Comparison of ENCODE assay signal across 11 mouse cellular contexts in genomic region chr10:130536101-130536500, GRCm38 (mm10). TPM values are rescaled to one million over a fixed set of nuclear protein-coding genes. Genes with fewer than 3 reads are reported as not detected.
DNase-seq lines count a peak whose midpoint lies in the region; ATAC-seq and TF ChIP-seq lines count a peak whose summit lies in the region.
"Had no signal": no experiment of that assay in that cellular context is flagged by ENCODE, and none has a peak within 500 bp of the region (broad histone marks: within the 10 kb centered on the region; RNA-seq: fewer than 3 reads in every experiment).

No protein-coding gene starts in this region.

- no peaks in the 10 kb centered on the region for H3K27me3 ChIP-seq in kidney, adult 2 months (replicated peaks; ENCODE audit: control insufficient read depth, insufficient read depth, low read length)
- no peaks in the 10 kb centered on the region for H3K27me3 ChIP-seq in kidney, embryonic 15.5 days
- H3K27me3 ChIP-seq in G1E (ENCODE audit: insufficient read depth, low read length) = no peaks in the 10 kb centered on the region
- H3K27me3 ChIP-seq: limb, embryonic 12.5 days; neural tube, embryonic 12.5 days; stomach, embryonic 15.5 days had no signal

- DNase-seq in kidney, adult 2 months = peak; percentile 57
- peak; percentile 2 for DNase-seq in G1E (ENCODE audit: low spot score)
- DNase-seq in c-Kit-positive CD71-positive TER-119-negative erythroid progenitor cells, embryonic 14.5 days (ENCODE audit: low read depth) = peak; percentile 22
- DNase-seq in frontal cortex, postnatal 36 days (ENCODE audit: low spot score in 2 of 2) = no peak
- no peak for DNase-seq in heart, adult 9 months (ENCODE audit: low spot score in 2 of 2)

- H3K27ac ChIP-seq in kidney, adult 2 months (ENCODE audit: insufficient read depth, low read depth, low read length) = no peak overlapping the region
- no peak overlapping the region for H3K27ac ChIP-seq in kidney, embryonic 15.5 days
- H3K27ac ChIP-seq: limb, embryonic 12.5 days; neural tube, embryonic 12.5 days; stomach, embryonic 15.5 days had no signal

- no peaks in the 10 kb centered on the region for H3K9me3 ChIP-seq in kidney, embryonic 15.5 days (replicated peaks)
- H3K9me3 ChIP-seq in G1E (replicated peaks) = no peaks in the 10 kb centered on the region
- H3K9me3 ChIP-seq: limb, embryonic 12.5 days; neural tube, embryonic 12.5 days; stomach, embryonic 15.5 days had no signal

- no peak overlapping the region for H3K9ac ChIP-seq in kidney, embryonic 15.5 days
- H3K9ac ChIP-seq: limb, embryonic 12.5 days; neural tube, embryonic 12.5 days; stomach, embryonic 15.5 days had no signal

- no peak for ATAC-seq in kidney, embryonic 15.5 days (replicated peaks; ENCODE audit: low FRiP score)
- ATAC-seq in G1E (ENCODE audit: extremely low read depth, insufficient number of reproducible peaks, low FRiP score, poor library complexity, severe bottlenecking) = peak; percentile 40; the same call in 1 of the 2 replicates
- peak; percentile 91 for ATAC-seq in megakaryocyte progenitor cell, adult 5-6 weeks (replicated peaks; ENCODE audit: poor library complexity)
- no peak for ATAC-seq in frontal cortex, adult (ENCODE audit: low TSS enrichment)

- TF ChIP-seq POLR2A in kidney, adult 2 months (IDR thresholded peaks at IDR 0.05; ENCODE audit: low read depth, low read length) = no peak

- H3K4me3 ChIP-seq in kidney, adult 2 months (ENCODE audit: insufficient read depth, low read depth, low read length) = no peak overlapping the region
- no peak overlapping the region for H3K4me3 ChIP-seq in kidney, embryonic 15.5 days (replicated peaks)
- H3K4me3 ChIP-seq in G1E (ENCODE audit: low read depth, low read length) = no peak overlapping the region
- H3K4me3 ChIP-seq: limb, embryonic 12.5 days; neural tube, embryonic 12.5 days; stomach, embryonic 15.5 days had no signal

- TF ChIP-seq CTCF in kidney, adult 2 months (conservative IDR thresholded peaks at IDR 0.05; ENCODE audit: insufficient read depth, insufficient read length, low read depth, low read length) = no peak
- no peak for TF ChIP-seq CTCF in G1E (IDR thresholded peaks at IDR 0.05; ENCODE audit: low read depth, low read length)

- no peaks in the 10 kb centered on the region for H3K4me1 ChIP-seq in kidney, adult 2 months (ENCODE audit: control insufficient read depth, insufficient read depth, low read length)
- no peaks in the 10 kb centered on the region for H3K4me1 ChIP-seq in kidney, embryonic 15.5 days
- H3K4me1 ChIP-seq in G1E (ENCODE audit: insufficient read depth, low read depth, low read length) = no peaks in the 10 kb centered on the region
- H3K4me1 ChIP-seq: limb, embryonic 12.5 days; neural tube, embryonic 12.5 days; stomach, embryonic 15.5 days had no signal

- no peak overlapping the region for H3K4me2 ChIP-seq in kidney, embryonic 15.5 days
- H3K4me2 ChIP-seq: limb, embryonic 12.5 days; neural tube, embryonic 12.5 days; stomach, embryonic 15.5 days had no signal

- WGBS in kidney, adult 2 months = 54% methylated on average over 3 of the region's 3 CpGs
- WGBS in kidney, embryonic 15.5 days = 78% methylated on average over 3 of the region's 3 CpGs

- H3K36me3 ChIP-seq in kidney, adult 2 months (ENCODE audit: control insufficient read depth, insufficient read depth, low read length) = no peaks in the 10 kb centered on the region
- no peaks in the 10 kb centered on the region for H3K36me3 ChIP-seq in kidney, embryonic 15.5 days
- H3K36me3 ChIP-seq in G1E (replicated peaks) = no peaks in the 10 kb centered on the region
- H3K36me3 ChIP-seq: limb, embryonic 12.5 days; neural tube, embryonic 12.5 days; stomach, embryonic 15.5 days had no signal

RNA-seq across cellular contexts. Expression of gene Vmn2r87, which starts 38.9 kb away (rescaled TPM):
- not detected in 2 replicates for polyA plus RNA-seq in kidney, adult 2 months (2012; rRNA removed)
- not detected in 2 replicates for polyA plus RNA-seq in kidney, embryonic 15.5 days (2015; fragmentation: Nextera tagmentation; extraction: Ambion mirVana)
- total RNA-seq in G1E (2014; fragmentation: Nextera tagmentation) = not detected in 2 replicates
- total RNA-seq in G1E (2017) = 0.11 TPM in 1 of 2 replicates, not detected in the other
- not detected in 2 replicates for polyA plus RNA-seq in G1E (2012)
- total RNA-seq in megakaryocyte progenitor cell, adult 5-6 weeks (2015) = not detected in 2 replicates
- total RNA-seq in megakaryocyte progenitor cell, adult 5-6 weeks (2017) = not detected in 2 replicates
- polyA plus RNA-seq: stomach, embryonic 15.5 days had no signal

Comparison
In these comparisons a context has a peak if more than half of its experiments do, and no peak if none do; other contexts are left out.
1. DNase-seq: peak in kidney, adult 2 months (single experiment), G1E (single experiment) and c-Kit-positive CD71-positive TER-119-negative erythroid progenitor cells, embryonic 14.5 days (single experiment); none in frontal cortex, postnatal 36 days (0 of 2) and heart, adult 9 months (0 of 2).
2. ATAC-seq: peak in G1E (single experiment) and megakaryocyte progenitor cell, adult 5-6 weeks (single experiment); none in kidney, embryonic 15.5 days (single experiment) and frontal cortex, adult (single experiment).